Mouse (Mus musculus): ENCODE results near the gene Fam92a. TPM values are rescaled to one million over a fixed set of nuclear protein-coding genes. Genes with fewer than 3 reads are reported as not detected.
"Not testable (repeated sequence)": the region's sequence is repeated elsewhere in the genome, so short reads cannot be mapped to it uniquely, and the experiment has no call there.

Gene Fam92a
- polyA plus RNA-seq (2015; fragmentation: Nextera tagmentation; extraction: Ambion mirVana): 53.2 and 71.1 TPM in 2 replicates

DNA sequence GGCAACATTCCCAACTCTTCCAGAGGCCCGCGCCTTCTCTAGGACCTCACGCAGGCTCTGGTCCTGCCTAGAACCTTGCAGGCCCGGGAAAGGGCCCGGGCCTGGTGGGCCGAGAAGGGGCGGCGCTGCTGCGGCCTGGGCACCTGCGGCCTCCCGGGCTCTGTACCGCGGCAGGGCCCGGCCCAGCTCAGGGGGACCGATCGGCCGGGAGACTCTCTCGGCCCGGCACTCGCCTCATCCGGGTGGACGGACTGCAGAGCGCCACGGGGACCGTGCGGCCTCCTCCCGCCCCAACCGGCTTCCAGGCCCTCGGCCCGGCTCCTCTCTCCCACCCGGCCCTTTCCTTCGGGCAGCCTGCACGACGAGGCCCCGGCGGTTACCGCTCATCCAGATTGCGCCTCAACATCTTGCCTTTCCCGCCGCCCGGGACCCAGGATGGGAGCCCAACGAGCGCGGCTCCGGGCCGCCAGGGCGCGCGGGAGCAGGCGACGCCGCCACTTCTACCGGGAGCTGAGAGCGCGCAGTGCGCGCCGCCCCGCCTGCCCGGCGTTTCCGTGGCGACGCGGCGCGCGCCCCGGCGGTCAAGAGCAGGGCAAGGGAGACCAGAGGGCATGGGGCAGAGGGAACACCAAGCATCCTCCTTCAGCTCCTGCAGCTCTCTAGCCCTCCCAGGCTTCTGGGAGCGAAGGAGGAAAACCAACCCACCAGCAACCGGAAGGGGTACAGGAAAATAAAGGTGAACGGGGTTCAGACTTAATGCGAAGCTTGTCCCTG lies at the start of gene Fam92a:
TSS of gene Fam92a (minus strand) at position 698 of the 774 bp plus-strand sequence.
- 0 out of 2 replicates have a peak, but pooled peaks cover 3% of the 10 kb centered on the region for H3K36me3 ChIP-seq
- H3K4me1 ChIP-seq (replicated peaks): peaks cover 6% of the 10 kb centered on the region; the same call in 1 of the 2 replicates
- H3K4me3 ChIP-seq (replicated peaks): peak within 1 kb of the TSS; percentile 68
- WGBS: under 1% methylated on average over 73 of the region's 74 CpGs
- peak within 1 kb of the TSS; percentile 91 for H3K9ac ChIP-seq
- no peaks in the 10 kb centered on the region for H3K9me3 ChIP-seq
- ATAC-seq: peak; percentile 96
- no peaks in the 10 kb centered on the region for H3K27me3 ChIP-seq (replicated peaks)
- peak within 1 kb of the TSS; percentile 69 for H3K4me2 ChIP-seq (replicated peaks)
- H3K27ac ChIP-seq: peak within 1 kb of the TSS; percentile 72

- Histone ChIP-seq H3K4me3 (replicated peaks) (no peak overlapping the region), H3K27me3 (replicated peaks) (no peaks in the 10 kb centered on the region), H3K9me3 (no peaks in the 10 kb centered on the region), H3K36me3 (no peaks in the 10 kb centered on the region), H3K27ac (no peak overlapping the region), H3K9ac (no peak overlapping the region), H3K4me2 (replicated peaks) (no peak overlapping the region), H3K4me1 (replicated peaks) (no peaks in the 10 kb centered on the region)
- ATAC-seq: no peak
- 86% methylated on average over 10 of the region's 10 CpGs for WGBS
Measured at GRCm38 (mm10) chr4:12178992-12179391, 7.2 kb upstream of the Fam92a start.

GRCm38 (mm10) chr4:12170986-12171317 lies 863 bp downstream of the Fam92a start:
- H3K36me3 ChIP-seq: 0 out of 2 replicates have a peak, but pooled peaks cover 3% of the 10 kb centered on the region
- no peaks in the 10 kb centered on the region for H3K27me3 ChIP-seq (replicated peaks)
- peak overlapping the region; percentile 68 for H3K4me3 ChIP-seq (replicated peaks)
- H3K9me3 ChIP-seq: no peaks in the 10 kb centered on the region
- H3K4me2 ChIP-seq (replicated peaks): peak overlapping the region; percentile 69
- H3K9ac ChIP-seq: peak overlapping the region; percentile 91
- no peak for ATAC-seq
- H3K27ac ChIP-seq: peak overlapping the region; percentile 72; the same call in 1 of the 2 replicates
- 16% methylated on average over 9 of the region's 9 CpGs for WGBS
- peaks cover 6% of the 10 kb centered on the region; the same call in 1 of the 2 replicates for H3K4me1 ChIP-seq (replicated peaks)

GRCm38 (mm10) chr4:12147660-12148059 lies 24.2 kb downstream of the Fam92a start:
- no peak for ATAC-seq
- Histone ChIP-seq H3K27me3 (replicated peaks) (no peaks in the 10 kb centered on the region), H3K36me3 (peaks cover 5% of the 10 kb centered on the region; the same call in 1 of the 2 replicates), H3K4me2 (replicated peaks) (no peak overlapping the region), H3K9ac (no peak overlapping the region), H3K4me1 (replicated peaks) (no peaks in the 10 kb centered on the region), H3K4me3 (replicated peaks) (no peak overlapping the region), H3K9me3 (no peaks in the 10 kb centered on the region), H3K27ac (no peak overlapping the region)

- not testable (repeated sequence) for H3K36me3 ChIP-seq; H3K4me2 ChIP-seq (replicated peaks); H3K9me3 ChIP-seq; H3K4me1 ChIP-seq (replicated peaks); H3K27ac ChIP-seq; ATAC-seq; H3K27me3 ChIP-seq (replicated peaks); H3K4me3 ChIP-seq (replicated peaks); H3K9ac ChIP-seq
- WGBS: 88% methylated on average over 7 of the region's 7 CpGs
Measured at GRCm38 (mm10) chr4:12141516-12141915, 30.3 kb downstream of the Fam92a start.

- not testable (repeated sequence) for H3K9me3 ChIP-seq; H3K9ac ChIP-seq; H3K36me3 ChIP-seq; H3K27me3 ChIP-seq (replicated peaks); H3K4me1 ChIP-seq (replicated peaks); H3K27ac ChIP-seq
- Histone ChIP-seq H3K4me3 (replicated peaks) (peak overlapping the region; percentile 38), H3K4me2 (replicated peaks) (peak overlapping the region; percentile 47)
- ATAC-seq: peak; percentile 94
- 8% methylated on average over 26 of the region's 40 CpGs for WGBS
Measured at GRCm38 (mm10) chr4:12140592-12141062, 31.2 kb downstream of the Fam92a start.

DNA sequence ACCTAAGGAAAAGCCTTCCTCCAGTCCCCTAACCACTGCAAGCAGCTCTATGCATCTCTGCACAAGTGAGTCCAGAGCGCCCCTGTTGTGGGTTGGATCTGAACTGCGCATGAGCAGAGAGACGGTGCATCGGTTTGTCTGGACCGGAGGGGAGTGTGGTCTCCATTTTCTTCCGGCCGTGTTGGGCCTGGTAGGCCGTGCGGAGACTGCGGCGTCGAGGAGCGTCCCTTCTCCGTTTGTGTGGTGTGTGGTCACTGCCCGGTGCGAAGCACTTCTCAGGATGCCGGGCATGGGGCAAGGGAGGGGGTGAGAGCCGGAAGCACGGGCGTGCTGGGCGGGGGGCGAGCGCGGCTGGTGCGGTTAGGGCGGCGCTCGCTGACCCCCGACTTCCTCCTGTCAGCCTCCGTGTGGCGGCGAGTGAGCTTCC lies 31.7 kb downstream of the Fam92a start, which contains the start of gene Rbm12b1:
TSS of gene Rbm12b1 (plus strand) at position 124 of the 427 bp plus-strand sequence.
- H3K27ac ChIP-seq: not testable (repeated sequence)

More for the DNA sequence above, 31.7 kb downstream of the Fam92a start, which contains the start of gene Rbm12b1:
- not testable (repeated sequence) for H3K36me3 ChIP-seq; H3K4me1 ChIP-seq (replicated peaks); H3K9me3 ChIP-seq; H3K27me3 ChIP-seq (replicated peaks)
- peak within 1 kb of the TSS; percentile 38 for H3K4me3 ChIP-seq (replicated peaks)
- H3K4me2 ChIP-seq (replicated peaks): peak within 1 kb of the TSS; percentile 56
- peak within 1 kb of the TSS; percentile 8; the same call in 1 of the 2 replicates for H3K9ac ChIP-seq
- WGBS: 3% methylated on average over 17 of the region's 32 CpGs
- ATAC-seq: peak; percentile 99

Other genes with a start within 250 kb of the Fam92a start
- 0.11 and 0.21 TPM in 2 replicates for gene Gm10604, start 190.8 kb downstream of the Fam92a start, polyA plus RNA-seq (2015; fragmentation: Nextera tagmentation; extraction: Ambion mirVana)
- gene Rbm12b2, start 82.6 kb downstream of the Fam92a start, polyA plus RNA-seq (2015; fragmentation: Nextera tagmentation; extraction: Ambion mirVana): 8.9 and 11.7 TPM in 2 replicates
- 4.3 and 4.4 TPM in 2 replicates for gene Rbm12b1, start 31.8 kb downstream of the Fam92a start, polyA plus RNA-seq (2015; fragmentation: Nextera tagmentation; extraction: Ambion mirVana)